Mouse (Mus musculus) midbrain, embryonic 10.5 days (tissue): ENCODE data around the gene Nkain1. TPM values are rescaled to one million over a fixed set of nuclear protein-coding genes. Genes with fewer than 3 reads are reported as not detected.

Source experiments
- DNase-seq: peaks from one replicate; pipeline ENCODE4 v3.0.0-alpha.2; 2017; ENCODE audit warnings: low spot score
- H3K27ac ChIP-seq: fragments of 300-500 bp; sonication (generic); replicated peaks from 2 replicates; pipeline ENCODE4 v1.5.1; 2016; ENCODE audit warnings: mild to moderate bottlenecking
- H3K27me3 ChIP-seq: fragments of 300-500 bp; sonication (generic); 2 replicates; pipeline ENCODE4 v1.6.1; 2016; ENCODE audit warnings: low read depth, mild to moderate bottlenecking; ENCODE audit not compliant: poor library complexity, severe bottlenecking
- H3K36me3 ChIP-seq: fragments of 300-500 bp; sonication (generic); 2 replicates; pipeline ENCODE4 v1.6.1; 2016; ENCODE audit warnings: mild to moderate bottlenecking, moderate library complexity
- H3K4me1 ChIP-seq: fragments of 300-500 bp; sonication (generic); 2 replicates; pipeline ENCODE4 v1.6.1; 2016
- H3K4me3 ChIP-seq: fragments of 300-500 bp; sonication (generic); 2 replicates; pipeline ENCODE4 v1.5.1; 2016; ENCODE audit warnings: mild to moderate bottlenecking, moderate library complexity
- H3K9me3 ChIP-seq: fragments of 300-500 bp; sonication (generic); replicated peaks from 2 replicates; pipeline ENCODE4 v1.6.1; 2016; ENCODE audit warnings: mild to moderate bottlenecking
- WGBS: fragments of 180-500 bp; shearing (Covaris S2); methylation state at CpG from one replicate; pipeline ENCODE4 v1.1.7; 2016; 5-methylcytosine and 5-hydroxymethylcytosine counted together
- polyA plus RNA-seq: library from polyadenylated mRNA; unstranded; fragments of >200 nt; fragmentation: Nextera tagmentation; extraction: Ambion mirVana; gene quantifications from 2 replicates; pipeline ENCODE4 v1.2.1, GENCODE M21; 2016

The Nkain1 gene
- 5.1 and 5.9 TPM in 2 replicates for polyA plus RNA-seq

- Histone ChIP-seq H3K4me1 (peaks cover 49% of the 10 kb centered on the region), H3K27ac (peak within 1 kb of the TSS; percentile 93), H3K9me3 (no peaks in the 10 kb centered on the region), H3K27me3 (peaks cover 24% of the 10 kb centered on the region), H3K4me3 (peak within 1 kb of the TSS; percentile 75), H3K36me3 (no peaks in the 10 kb centered on the region)
- peak; percentile 74 for DNase-seq
- WGBS, result under 1% methylated on average over 41 of the region's 41 CpGs
These were observed at the start of gene Nkain1 for GRCm38 (mm10) chr4:130574048-130574413. TSS of gene Nkain1 (minus strand) at chr4:130574173.

- peak overlapping the region; percentile 38; the same call in 1 of the 2 replicates for H3K27ac ChIP-seq
- peaks cover 24% of the 10 kb centered on the region for H3K27me3 ChIP-seq
- H3K36me3 ChIP-seq, result no peaks in the 10 kb centered on the region
- H3K9me3 ChIP-seq, result no peaks in the 10 kb centered on the region
- H3K4me1 ChIP-seq, result peaks cover 18% of the 10 kb centered on the region
- no peak for DNase-seq
- WGBS, result 78% methylated on average over 9 of the region's 9 CpGs
- no peak overlapping the region for H3K4me3 ChIP-seq
These were observed 4.8 kb upstream of the Nkain1 start for GRCm38 (mm10) chr4:130578734-130579274.

- H3K4me3 ChIP-seq, result no peak overlapping the region
- peaks cover 31% of the 10 kb centered on the region for H3K4me1 ChIP-seq
- no peaks in the 10 kb centered on the region for H3K36me3 ChIP-seq
- 66% methylated on average over 6 of the region's 6 CpGs for WGBS
- no peaks in the 10 kb centered on the region for H3K9me3 ChIP-seq
- peaks cover 24% of the 10 kb centered on the region for H3K27me3 ChIP-seq
- no peak for DNase-seq
- H3K27ac ChIP-seq, result no peak overlapping the region
These were observed 3.1 kb upstream of the Nkain1 start for GRCm38 (mm10) chr4:130577081-130577480.

- Histone ChIP-seq H3K4me1 (peaks cover 38% of the 10 kb centered on the region), H3K36me3 (no peaks in the 10 kb centered on the region), H3K27me3 (peaks cover 24% of the 10 kb centered on the region), H3K9me3 (no peaks in the 10 kb centered on the region), H3K4me3 (no peak overlapping the region), H3K27ac (no peak overlapping the region)
- WGBS, result 69% methylated on average over 13 of the region's 13 CpGs
- DNase-seq, result no peak
These were observed 2.4 kb upstream of the Nkain1 start for GRCm38 (mm10) chr4:130576247-130576931.

GRCm38 (mm10) chr4:130575533-130575932 is 1.6 kb upstream of the Nkain1 start:
- peaks cover 45% of the 10 kb centered on the region for H3K4me1 ChIP-seq

GRCm38 (mm10) chr4:130574861-130575460 is 988 bp upstream of the Nkain1 start:
- no peak for DNase-seq
- Histone ChIP-seq H3K4me1 (peaks cover 49% of the 10 kb centered on the region), H3K4me3 (peak overlapping the region; percentile 9; the same call in 1 of the 2 replicates), H3K27me3 (peaks cover 24% of the 10 kb centered on the region), H3K27ac (peak overlapping the region; percentile 93; the same call in 1 of the 2 replicates), H3K36me3 (no peaks in the 10 kb centered on the region), H3K9me3 (no peaks in the 10 kb centered on the region)
- 89% methylated on average over 7 of the region's 7 CpGs for WGBS

More at GRCm38 (mm10) chr4:130575533-130575932, 1.6 kb upstream of the Nkain1 start:
- Histone ChIP-seq H3K9me3 (no peaks in the 10 kb centered on the region), H3K27ac (no peak overlapping the region), H3K36me3 (no peaks in the 10 kb centered on the region), H3K27me3 (peaks cover 24% of the 10 kb centered on the region), H3K4me3 (no peak overlapping the region)
- no peak for DNase-seq
- 89% methylated on average over 3 of the region's 3 CpGs for WGBS

- peak overlapping the region; percentile 93 for H3K27ac ChIP-seq
- H3K4me3 ChIP-seq, result peak overlapping the region; percentile 75
- no peaks in the 10 kb centered on the region for H3K9me3 ChIP-seq
- H3K36me3 ChIP-seq, result 0 out of 2 replicates have a peak, but pooled peaks cover under 1% of the 10 kb centered on the region
- peaks cover 24% of the 10 kb centered on the region for H3K27me3 ChIP-seq
- whole genome bisulfite sequencing, result under 1% methylated on average over 74 of the region's 76 CpGs
- peaks cover 44% of the 10 kb centered on the region for H3K4me1 ChIP-seq
- peak; percentile 61 for DNase-seq
These were observed 474 bp downstream of the Nkain1 start for GRCm38 (mm10) chr4:130573351-130574047.

GRCm38 (mm10) chr4:130573012-130573350 is 992 bp downstream of the Nkain1 start:
- Histone ChIP-seq H3K4me3 (peak overlapping the region; percentile 75), H3K4me1 (peaks cover 48% of the 10 kb centered on the region), H3K27me3 (peaks cover 24% of the 10 kb centered on the region), H3K27ac (peak overlapping the region; percentile 93), H3K36me3 (peaks cover 5% of the 10 kb centered on the region; the same call in 1 of the 2 replicates), H3K9me3 (no peaks in the 10 kb centered on the region)
- WGBS, result 0% methylated on average over 6 of the region's 6 CpGs
- no peak for DNase-seq

GRCm38 (mm10) chr4:130572545-130572944 is 1.4 kb downstream of the Nkain1 start:
- Histone ChIP-seq H3K4me3 (peak overlapping the region; percentile 75), H3K4me1 (peaks cover 51% of the 10 kb centered on the region), H3K27ac (peak overlapping the region; percentile 93), H3K9me3 (no peaks in the 10 kb centered on the region), H3K27me3 (peaks cover 24% of the 10 kb centered on the region), H3K36me3 (peaks cover 10% of the 10 kb centered on the region)
- WGBS, result 45% methylated on average over 10 of the region's 10 CpGs
- DNase-seq, result no peak

- no peak for DNase-seq
- peaks cover 16% of the 10 kb centered on the region for H3K27me3 ChIP-seq
- H3K36me3 ChIP-seq, result peaks cover 24% of the 10 kb centered on the region
- peak overlapping the region; percentile 75; the same call in 1 of the 2 replicates for H3K4me3 ChIP-seq
- peaks cover 48% of the 10 kb centered on the region for H3K4me1 ChIP-seq
- 59% methylated on average over 10 of the region's 10 CpGs for WGBS
- peak overlapping the region; percentile 64 for H3K27ac ChIP-seq
- no peaks in the 10 kb centered on the region; the same call in 1 of the 2 replicates for H3K9me3 ChIP-seq
These were observed 2.8 kb downstream of the Nkain1 start for GRCm38 (mm10) chr4:130570941-130571720.

- no peaks in the 10 kb centered on the region for H3K27me3 ChIP-seq
- no peak overlapping the region for H3K4me3 ChIP-seq
- WGBS, result 89% methylated on average over 23 of the region's 23 CpGs
- no peaks in the 10 kb centered on the region; the same call in 1 of the 2 replicates for H3K9me3 ChIP-seq
- peaks cover 31% of the 10 kb centered on the region for H3K36me3 ChIP-seq
- no peak for DNase-seq
- no peak overlapping the region for H3K27ac ChIP-seq
- peaks cover 62% of the 10 kb centered on the region for H3K4me1 ChIP-seq
These were observed 5.7 kb downstream of the Nkain1 start for GRCm38 (mm10) chr4:130568043-130568978.
